Mouse (Mus musculus): Measurements from ENCODE around the gene Cd3d. TPM values are rescaled to one million over a fixed set of nuclear protein-coding genes. Genes with fewer than 3 reads are reported as not detected.
A peak's percentile ranks its signal among the peaks of the same experiment; 100 is the strongest.

The Cd3d gene
- not detected in 2 replicates for polyA plus RNA-seq (2014; fragmentation: Nextera tagmentation; extraction: Ambion mirVana)

- Histone ChIP-seq H3K27ac (ENCODE audit: low read depth) (no peak within 1 kb of the TSS), H3K4me1 (ENCODE audit: insufficient read depth) (no peaks in the 10 kb centered on the region), H3K4me2 (no peak within 1 kb of the TSS), H3K9me3 (ENCODE audit: low read depth, low read length) (no peaks in the 10 kb centered on the region), H3K36me3 (ENCODE audit: insufficient read depth) (no peaks in the 10 kb centered on the region), H3K4me3 (ENCODE audit: low read depth, low read length) (no peak within 1 kb of the TSS), H3K9ac (no peak within 1 kb of the TSS), H3K27me3 (ENCODE audit: insufficient read depth, low read length) (no peaks in the 10 kb centered on the region)
- no peak for DNase-seq
- TF ChIP-seq CTCF (IDR thresholded peaks at IDR 0.05; ENCODE audit: low read depth) = no peak
- 63% methylated on average over 4 of the region's 4 CpGs for WGBS
- no peak for ATAC-seq (ENCODE audit: insufficient read depth)
These were observed at the start of gene Cd3d for GRCm38 (mm10) chr9:44981676-44982075. TSS of gene Cd3d (plus strand) at chr9:44981786.

DNA sequence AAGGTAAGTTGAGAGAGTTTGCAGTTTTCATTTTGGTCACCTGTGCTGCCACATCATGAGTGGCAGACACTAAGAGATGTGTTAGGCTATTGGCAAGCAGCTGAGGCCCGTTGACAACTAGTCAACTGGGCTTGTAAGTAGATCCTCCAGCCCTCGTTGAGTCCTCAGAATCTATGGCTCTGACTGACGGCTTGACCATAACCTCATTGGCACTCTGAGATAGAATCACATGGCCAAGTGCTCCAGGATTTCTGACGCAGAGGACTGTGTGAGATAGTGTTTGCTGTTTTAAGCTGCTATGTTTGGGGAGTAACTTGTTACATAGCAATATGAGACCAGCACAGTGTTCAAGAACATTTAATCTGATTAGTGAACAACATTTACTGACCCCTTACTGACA is 39.8 kb upstream of the Cd3d start:
- H3K4me2 ChIP-seq = no peak overlapping the region
- H3K27ac ChIP-seq (ENCODE audit: low read depth) = no peak overlapping the region
- ATAC-seq (ENCODE audit: insufficient read depth) (no peak), DNase-seq (no peak)
- no peak overlapping the region for H3K9ac ChIP-seq
- H3K4me1 ChIP-seq (ENCODE audit: insufficient read depth) = no peaks in the 10 kb centered on the region
- H3K27me3 ChIP-seq (ENCODE audit: insufficient read depth, low read length) = no peaks in the 10 kb centered on the region
- H3K36me3 ChIP-seq (ENCODE audit: insufficient read depth) = peaks cover 73% of the 10 kb centered on the region
- no peaks in the 10 kb centered on the region for H3K9me3 ChIP-seq (ENCODE audit: low read depth, low read length)
- TF ChIP-seq CTCF (IDR thresholded peaks at IDR 0.05; ENCODE audit: low read depth) = no peak
- H3K4me3 ChIP-seq (ENCODE audit: low read depth, low read length) = no peak overlapping the region
- 82% methylated on average over 4 of the region's 4 CpGs for WGBS

DNA sequence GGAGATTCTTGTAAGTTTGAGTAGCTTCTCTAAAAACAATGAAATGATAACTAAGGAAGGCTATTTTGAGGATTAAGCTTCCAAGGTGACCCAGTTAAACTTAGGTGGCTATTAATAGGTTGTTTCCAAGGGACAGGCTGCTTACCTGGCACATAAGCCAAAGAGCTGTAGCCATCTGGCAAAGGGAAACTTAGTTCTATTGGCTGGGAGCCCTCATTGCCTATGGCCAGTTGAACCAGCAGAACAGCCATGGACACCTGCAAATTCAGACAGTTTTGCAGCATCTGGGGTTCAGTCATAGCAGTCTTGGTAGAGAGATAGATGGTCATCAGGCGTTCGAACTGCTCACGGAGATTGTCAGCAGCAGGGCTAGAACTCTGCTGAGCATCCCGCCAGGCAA is 39.2 kb upstream of the Cd3d start:
- H3K27ac ChIP-seq (ENCODE audit: low read depth) = no peak overlapping the region
- 93% methylated on average over 4 of the region's 4 CpGs for WGBS
- no peaks in the 10 kb centered on the region for H3K4me1 ChIP-seq (ENCODE audit: insufficient read depth)
- peaks cover 78% of the 10 kb centered on the region for H3K36me3 ChIP-seq (ENCODE audit: insufficient read depth)
- TF ChIP-seq CTCF (IDR thresholded peaks at IDR 0.05; ENCODE audit: low read depth) = no peak
- H3K4me2 ChIP-seq = no peak overlapping the region
- H3K9ac ChIP-seq = no peak overlapping the region
- H3K9me3 ChIP-seq (ENCODE audit: low read depth, low read length) = no peaks in the 10 kb centered on the region
- no peaks in the 10 kb centered on the region for H3K27me3 ChIP-seq (ENCODE audit: insufficient read depth, low read length)
- ATAC-seq (ENCODE audit: insufficient read depth) (no peak), DNase-seq (no peak)
- no peak overlapping the region for H3K4me3 ChIP-seq (ENCODE audit: low read depth, low read length)

DNA sequence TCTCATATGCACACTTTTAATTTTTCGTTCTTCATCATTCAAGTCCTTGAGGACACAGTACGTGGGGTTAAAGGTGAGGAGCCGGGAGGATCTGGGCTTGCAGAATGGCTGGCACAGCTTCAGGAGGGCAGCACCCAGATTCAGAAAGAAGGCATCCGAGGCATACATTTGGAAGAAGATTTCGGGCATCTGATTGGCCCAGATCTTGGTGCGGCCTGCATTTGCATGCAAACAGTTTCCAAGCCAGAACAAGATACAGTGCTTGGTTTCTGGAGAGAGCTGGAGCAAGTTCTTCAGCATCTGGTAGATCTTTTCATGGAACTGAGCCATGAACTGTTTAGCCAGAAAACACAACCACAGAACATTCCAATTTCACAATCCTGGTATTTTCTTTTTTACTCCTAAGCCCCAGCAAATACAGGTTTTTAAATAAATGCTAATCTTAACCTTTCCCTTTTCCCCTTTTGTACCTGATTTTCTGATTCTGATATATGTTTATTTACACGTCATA is 35.3 kb upstream of the Cd3d start:
- Histone ChIP-seq H3K4me3 (ENCODE audit: low read depth, low read length) (no peak overlapping the region), H3K9me3 (ENCODE audit: low read depth, low read length) (no peaks in the 10 kb centered on the region), H3K27me3 (ENCODE audit: insufficient read depth, low read length) (no peaks in the 10 kb centered on the region), H3K4me1 (ENCODE audit: insufficient read depth) (no peaks in the 10 kb centered on the region), H3K9ac (no peak overlapping the region), H3K36me3 (ENCODE audit: insufficient read depth) (peaks cover 84% of the 10 kb centered on the region), H3K4me2 (no peak overlapping the region), H3K27ac (ENCODE audit: low read depth) (no peak overlapping the region)
- ATAC-seq (ENCODE audit: insufficient read depth) (no peak), DNase-seq (no peak)
- no peak for TF ChIP-seq CTCF (IDR thresholded peaks at IDR 0.05; ENCODE audit: low read depth)
- 92% methylated on average over 7 of the region's 7 CpGs for WGBS

- peaks cover 82% of the 10 kb centered on the region for H3K36me3 ChIP-seq (ENCODE audit: insufficient read depth)
These were observed 33.8 kb upstream of the Cd3d start for GRCm38 (mm10) chr9:44947836-44948235.

DNA sequence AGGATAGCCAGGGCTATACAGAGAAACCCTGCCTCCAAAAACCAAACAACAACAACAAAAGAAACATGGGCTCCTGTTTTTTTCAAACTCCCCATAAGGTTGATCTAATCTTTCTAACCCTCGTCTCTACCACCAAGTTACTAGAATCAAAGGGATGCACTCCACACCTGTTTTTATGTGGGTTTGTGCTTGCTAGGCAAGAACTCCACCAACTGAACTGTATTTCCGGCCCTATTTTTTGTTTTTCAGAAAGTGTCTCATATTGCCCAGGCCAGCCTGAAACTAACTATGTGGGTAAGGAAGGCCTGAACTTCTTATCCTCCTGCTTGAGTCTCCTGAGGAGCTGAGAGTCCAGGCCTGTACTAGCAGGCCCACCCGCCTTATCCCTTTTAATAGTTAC is 27.2 kb upstream of the Cd3d start:
- Histone ChIP-seq H3K36me3 (ENCODE audit: insufficient read depth) (peaks cover 81% of the 10 kb centered on the region), H3K4me2 (no peak overlapping the region), H3K9me3 (ENCODE audit: low read depth, low read length) (no peaks in the 10 kb centered on the region), H3K27ac (ENCODE audit: low read depth) (no peak overlapping the region), H3K9ac (no peak overlapping the region), H3K4me1 (ENCODE audit: insufficient read depth) (no peaks in the 10 kb centered on the region), H3K27me3 (ENCODE audit: insufficient read depth, low read length) (no peaks in the 10 kb centered on the region), H3K4me3 (ENCODE audit: low read depth, low read length) (no peak overlapping the region)
- no peak for TF ChIP-seq CTCF (IDR thresholded peaks at IDR 0.05; ENCODE audit: low read depth)
- DNase-seq (no peak), ATAC-seq (ENCODE audit: insufficient read depth) (no peak)
- 86% methylated on average over 3 of the region's 3 CpGs for WGBS

More at GRCm38 (mm10) chr9:44947836-44948235, 33.8 kb upstream of the Cd3d start:
- no peak overlapping the region for H3K4me2 ChIP-seq
- H3K27ac ChIP-seq (ENCODE audit: low read depth) = no peak overlapping the region
- H3K4me1 ChIP-seq (ENCODE audit: insufficient read depth) = no peaks in the 10 kb centered on the region
- H3K9me3 ChIP-seq (ENCODE audit: low read depth, low read length) = no peaks in the 10 kb centered on the region
- no peak for TF ChIP-seq CTCF (IDR thresholded peaks at IDR 0.05; ENCODE audit: low read depth)
- no peak overlapping the region for H3K4me3 ChIP-seq (ENCODE audit: low read depth, low read length)
- no peaks in the 10 kb centered on the region for H3K27me3 ChIP-seq (ENCODE audit: insufficient read depth, low read length)
- ATAC-seq (ENCODE audit: insufficient read depth) (no peak), DNase-seq (no peak)
- 86% methylated on average over 5 of the region's 5 CpGs for WGBS
- no peak overlapping the region for H3K9ac ChIP-seq

DNA sequence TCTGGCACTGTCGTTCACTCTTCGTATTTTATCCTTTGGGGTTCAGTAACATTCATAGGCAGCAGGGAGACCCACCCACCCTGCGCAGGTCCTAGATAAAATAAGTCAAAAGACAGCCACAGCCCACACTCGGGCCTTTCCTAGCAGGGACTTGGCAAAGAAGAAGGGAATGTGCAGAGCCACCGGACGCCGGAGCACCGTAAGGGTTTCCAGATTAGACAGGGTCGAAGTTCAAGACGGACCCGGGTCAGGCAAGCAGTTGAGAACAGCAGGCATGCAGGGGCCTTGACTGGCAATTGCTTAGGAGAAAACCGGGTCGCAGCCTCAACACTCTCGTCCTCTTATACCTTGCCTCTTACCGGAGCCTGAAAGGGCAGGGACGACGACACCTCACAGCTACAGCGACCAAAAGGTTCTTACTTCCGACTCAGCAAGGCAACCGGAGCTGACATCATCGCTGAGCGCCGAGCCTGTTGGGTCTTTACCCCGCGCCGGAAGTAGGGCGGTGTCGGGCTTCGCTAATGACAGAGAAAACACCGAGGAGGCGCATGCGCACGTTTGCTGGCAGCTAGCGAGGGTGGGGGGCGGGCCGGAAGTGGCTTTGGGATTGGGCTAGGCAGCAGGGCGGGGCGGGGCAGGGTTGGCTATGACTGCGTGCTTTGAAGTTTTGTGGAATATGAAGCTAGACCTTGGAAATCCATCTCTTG is 16.3 kb upstream of the Cd3d start, which contains the start of gene Ube4a:
Ube4a (minus strand) TSS at position 475 of the 707 bp plus-strand sequence.
- H3K27ac ChIP-seq (ENCODE audit: low read depth) = peak within 1 kb of the TSS; percentile 43; the same call in 1 of the 2 replicates
- under 1% methylated on average over 39 of the region's 39 CpGs for WGBS

More for the DNA sequence above, 16.3 kb upstream of the Cd3d start, which contains the start of gene Ube4a:
- Histone ChIP-seq H3K4me1 (ENCODE audit: insufficient read depth) (peaks cover 7% of the 10 kb centered on the region; the same call in 1 of the 2 replicates), H3K9ac (peak within 1 kb of the TSS; percentile 86), H3K36me3 (ENCODE audit: insufficient read depth) (peaks cover 21% of the 10 kb centered on the region), H3K4me3 (ENCODE audit: low read depth, low read length) (peak within 1 kb of the TSS; percentile 78), H3K4me2 (peak within 1 kb of the TSS; percentile 68), H3K9me3 (ENCODE audit: low read depth, low read length) (no peaks in the 10 kb centered on the region), H3K27me3 (ENCODE audit: insufficient read depth, low read length) (no peaks in the 10 kb centered on the region)
- TF ChIP-seq CTCF (IDR thresholded peaks at IDR 0.05; ENCODE audit: low read depth) = no peak
- ATAC-seq (ENCODE audit: insufficient read depth) = peak; percentile 95
- DNase-seq = peak; percentile 99

Data from lung, embryonic 14.5 days (tissue).